Mouse (Mus musculus): ENCODE results near the gene Txndc11. TPM values are rescaled to one million over a fixed set of nuclear protein-coding genes. Genes with fewer than 3 reads are reported as not detected.
A peak's percentile ranks its signal among the peaks of the same experiment; 100 is the strongest.

Txndc11 gene
- total RNA-seq, 2 experiments from 2014 or later: 37.1 to 38.7 TPM

DNA sequence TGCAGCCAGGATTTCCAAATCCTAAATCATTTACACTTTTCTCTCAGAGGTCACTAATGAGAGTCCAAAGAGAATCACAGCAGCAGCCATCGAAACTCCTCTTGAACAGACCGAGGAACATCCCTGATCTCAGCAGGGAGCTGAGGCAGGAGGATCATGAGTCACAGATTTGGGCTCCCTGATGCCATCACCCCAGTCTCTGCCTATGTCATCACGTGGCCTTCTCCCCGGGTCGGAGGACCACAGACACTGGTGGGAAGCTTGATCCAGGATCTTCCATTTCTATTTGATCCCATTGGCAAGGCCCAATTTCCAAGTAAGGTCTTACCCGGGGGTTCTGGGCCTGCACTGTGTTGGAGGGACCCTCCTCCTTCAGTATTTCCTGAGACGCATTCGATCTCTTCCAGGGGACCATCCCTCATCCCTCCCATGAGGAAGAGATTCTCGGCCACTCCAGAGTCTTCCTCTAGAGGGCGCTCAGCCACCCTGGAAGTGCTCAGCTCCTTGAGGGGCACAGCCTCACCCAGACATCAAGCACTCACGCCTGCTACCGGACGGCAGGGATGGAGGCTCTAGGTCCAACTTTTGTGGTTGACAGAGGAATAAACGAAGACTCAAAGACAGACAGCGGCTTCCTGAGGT is 98.5 kb downstream of the Txndc11 start:
- intact Hi-C loops (cut with DNase I): loop anchor here (2.0 to 5.0 kb wide), 2 partner anchors 76 to 163 kb away; no protein-coding TSS in a partner anchor
- peak; percentile 38 to 81 for DNase-seq (ENCODE audit: extremely low spot score in 1 of 2, low spot score in 2 of 2)

DNA sequence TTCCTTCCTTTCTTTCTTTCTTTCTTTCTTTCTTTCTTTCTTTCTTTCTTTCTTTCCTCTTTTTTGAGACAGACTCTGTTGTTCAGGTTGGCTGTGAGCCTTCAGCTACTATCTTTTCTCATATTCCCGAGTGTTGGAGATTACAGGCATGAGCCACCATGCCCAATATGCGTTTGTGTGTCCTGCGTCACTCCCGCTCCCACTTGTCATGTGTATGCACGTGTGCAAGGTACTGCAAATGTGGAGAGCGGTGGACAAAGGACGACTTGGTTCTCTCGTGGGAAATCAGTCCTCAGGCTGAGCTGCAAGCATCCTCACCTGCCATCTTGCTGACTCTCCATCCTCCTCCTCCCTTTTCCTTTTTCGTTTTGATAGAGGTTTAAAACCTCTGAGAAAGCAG is 99.2 kb downstream of the Txndc11 start:
- intact Hi-C loops (cut with DNase I): loop anchor here (2.0 to 5.0 kb wide), 2 partner anchors 77 to 162 kb away; no protein-coding TSS in a partner anchor

DNA sequence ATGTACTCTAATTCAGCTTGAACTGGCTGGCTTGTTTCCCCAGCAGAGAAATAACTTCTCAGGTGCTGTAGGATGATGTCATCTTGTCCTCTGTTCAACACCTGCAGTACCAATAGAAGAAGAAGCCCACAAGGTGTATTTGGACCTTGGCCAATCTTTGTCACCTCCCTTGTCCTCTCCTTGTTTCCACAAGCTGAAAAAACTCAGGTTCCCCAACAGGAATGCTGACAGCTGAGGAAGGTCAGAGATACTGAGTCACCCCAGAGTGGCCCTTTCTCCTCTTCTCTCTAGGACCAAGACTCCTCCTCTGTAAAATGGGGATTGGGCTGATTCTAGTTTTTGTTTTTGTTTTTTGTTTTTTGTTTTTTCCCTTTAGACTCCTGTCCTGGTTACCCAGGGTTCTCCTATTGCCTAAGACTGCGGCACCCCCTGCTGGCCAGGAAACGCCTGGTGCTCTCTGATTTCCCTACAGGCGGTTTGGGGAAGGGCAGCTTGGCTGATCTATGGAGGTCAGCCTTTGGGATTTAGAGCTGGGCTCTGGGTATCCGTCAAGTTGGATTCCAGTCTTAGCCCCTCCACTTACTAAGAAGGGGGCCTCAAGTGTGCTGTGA is 100.2 kb downstream of the Txndc11 start:
- intact Hi-C loops (cut with DNase I): loop anchor here (2.0 kb wide), 1 partner anchor 161 kb away; no protein-coding TSS in a partner anchor
- peak; percentile 71 to 91 for DNase-seq (ENCODE audit: extremely low spot score in 1 of 2, low spot score in 2 of 2)

More for the DNA sequence above, 99.2 kb downstream of the Txndc11 start:
- no peak for DNase-seq (ENCODE audit: extremely low spot score in 1 of 2, low spot score in 2 of 2)

DNA sequence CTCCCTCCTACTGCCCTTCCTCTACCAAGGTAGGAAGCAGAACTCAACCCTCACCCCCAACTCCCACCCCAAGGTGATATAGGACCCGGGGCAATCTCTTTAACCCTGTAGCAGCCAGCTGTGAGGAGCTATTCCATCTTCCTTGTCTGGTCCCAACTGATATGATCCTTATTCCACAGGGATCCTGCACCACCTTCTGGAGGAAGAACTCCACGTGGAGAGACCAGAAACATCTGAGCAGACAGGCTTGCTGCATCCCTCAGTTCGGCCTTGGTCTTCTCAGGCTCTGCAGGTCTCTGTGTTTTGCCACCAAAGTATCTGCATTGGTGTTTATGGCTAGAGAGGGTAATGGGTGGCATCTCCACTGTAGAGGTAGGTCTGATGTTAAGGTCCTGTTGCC is 103.1 kb downstream of the Txndc11 start:
- DNase-seq (ENCODE audit: extremely low spot score in 1 of 2, low spot score in 2 of 2): no peak
- intact Hi-C loops (cut with DNase I): no loop called here

DNA sequence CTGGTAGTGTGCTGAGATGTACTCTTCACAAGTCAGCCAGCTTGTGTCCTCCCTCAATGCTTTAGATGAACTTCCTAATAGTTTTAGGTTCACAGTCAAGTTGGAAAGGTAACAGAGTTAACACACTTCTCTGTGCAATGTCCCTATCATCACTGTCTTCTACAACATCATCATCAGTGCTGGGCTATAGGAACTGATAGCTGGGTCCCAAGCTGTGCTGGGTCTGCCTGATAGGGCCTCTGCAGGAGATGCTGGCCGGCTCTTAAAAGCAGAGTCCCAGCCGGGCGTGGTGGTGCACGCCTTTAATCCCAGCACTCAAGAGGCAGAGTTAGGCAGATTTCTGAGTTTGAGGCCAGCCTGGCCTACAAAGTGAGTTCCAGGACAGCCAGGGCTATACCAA is 103.6 kb downstream of the Txndc11 start:
- DNase-seq (ENCODE audit: extremely low spot score in 1 of 2, low spot score in 2 of 2): no peak
- intact Hi-C loops (cut with DNase I): no loop called here

DNA sequence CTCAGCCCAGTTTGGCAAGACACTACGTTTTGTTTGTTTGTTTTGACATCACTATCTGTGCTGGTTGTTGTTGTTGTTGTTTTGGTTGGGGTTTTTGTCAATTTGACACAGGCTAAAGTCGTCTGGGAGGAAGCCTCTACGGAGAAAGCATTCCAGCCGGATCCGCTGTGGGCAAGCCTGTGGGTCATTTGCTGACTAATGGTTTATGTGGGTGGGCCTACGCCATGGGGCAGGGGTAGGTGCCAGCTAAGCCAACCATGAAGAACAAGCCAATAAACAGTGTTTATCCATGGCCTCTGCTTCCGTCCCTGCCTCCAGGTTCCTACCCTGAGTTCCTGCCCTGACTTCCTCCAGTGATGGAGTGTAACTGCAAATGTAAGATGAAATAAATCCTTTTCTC is 106.2 kb downstream of the Txndc11 start:
- intact Hi-C loops (cut with DNase I): no loop called here

More for the DNA sequence above, 106.2 kb downstream of the Txndc11 start:
- DNase-seq (ENCODE audit: extremely low spot score in 1 of 2, low spot score in 2 of 2): no peak

Small RNAs within 50 kb of the gene (microRNA-seq; reads per million reads assigned to microRNA genes)
- 20.4 reads per million, percentile 40 among the genes with 10 or more reads in this experiment for gene Gm23935

Other genes starting within 250 kb of the Txndc11 start
- gene Snn, start 73.7 kb downstream of the Txndc11 start, total RNA-seq (2021): 100 to 1,000 TPM; 217 to 219 TPM
- 10 to 100 TPM in 1 of 2 experiments, 1 to 10 TPM in 1; 9.6 to 10.9 TPM for gene Litaf, start 68.5 kb downstream of the Txndc11 start, total RNA-seq (2021)
- 10 to 100 TPM; 60.9 to 66.2 TPM for gene Zc3h7a, start 41.7 kb upstream of the Txndc11 start, total RNA-seq (2021)
- gene Rsl1d1, start 68.7 kb upstream of the Txndc11 start, total RNA-seq (2021): 10 to 100 TPM; 58.9 to 63.1 TPM
- 100 to 1,000 TPM in 1 of 2 experiments, 10 to 100 TPM in 1; 97.8 to 103 TPM for gene Gspt1, start 119.7 kb upstream of the Txndc11 start, total RNA-seq (2021)
- under 1 TPM; 0.58 to 0.61 TPM for gene Tnfrsf17, start 179.2 kb upstream of the Txndc11 start, total RNA-seq (2021)
- gene Snx29, start 188.3 kb upstream of the Txndc11 start, total RNA-seq (2021): 10 to 100 TPM; 32.1 to 33.4 TPM